Mouse (Mus musculus): ENCODE results near the gene Zfp12.

DNA sequence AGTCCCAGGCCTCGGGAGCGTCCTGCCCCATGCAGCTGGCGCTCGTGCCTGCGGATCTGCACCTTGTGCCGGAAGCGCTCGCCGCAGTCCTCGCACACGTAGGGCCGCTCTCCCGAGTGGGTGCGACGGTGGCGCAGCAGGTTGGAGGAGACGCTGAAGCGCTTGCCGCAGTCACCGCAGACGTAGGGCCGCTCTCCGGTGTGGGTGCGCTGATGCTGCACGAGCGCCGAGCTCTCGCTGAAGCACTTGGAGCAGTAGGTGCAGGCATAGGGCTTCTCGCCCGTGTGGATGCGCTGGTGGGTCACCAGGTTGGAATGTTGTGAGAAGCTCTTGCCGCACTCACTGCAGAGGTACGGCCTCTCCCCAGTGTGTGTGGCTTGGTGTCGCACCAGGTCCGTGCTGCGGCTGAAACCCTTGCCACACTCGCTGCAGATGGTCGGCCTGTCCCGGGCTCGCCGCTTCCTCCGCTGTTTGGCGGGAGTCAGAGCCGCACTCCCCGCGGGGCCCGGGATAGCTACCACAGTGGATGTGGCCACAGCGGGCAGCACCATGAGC, 52.9 kb downstream of the Zfp12 start:
- TF ChIP-seq CTCF (IDR thresholded peaks at IDR 0.05 in 2 of 3, conservative IDR thresholded peaks at IDR 0.05 in 1 of 3; ENCODE audit: control insufficient read depth in 1 of 3, insufficient read depth in 1 of 3, low read depth in 2 of 3, low read length in 3 of 3, poor library complexity in 1 of 3, severe bottlenecking in 1 of 3) (no peak), BHLHE40 (IDR thresholded peaks at IDR 0.05; ENCODE audit: borderline replicate concordance, low read depth, low read length) (no peak), POLR2AphosphoS5 (IDR thresholded peaks at IDR 0.05; ENCODE audit: borderline replicate concordance, low read depth, low read length) (no peak), MYC (IDR thresholded peaks at IDR 0.05; ENCODE audit: low read depth, low read length) (no peak)
